Mouse (Mus musculus) heart, adult 2 months (tissue): Measurements from ENCODE around the gene Sap30l.

Source experiments
- CTCF ChIP-seq: fragments of 200-600 bp; IDR thresholded peaks from 2 replicates; pipeline ENCODE4 v1.8.1; 2022; ENCODE audit warnings: antibody characterized with exemption, mild to moderate bottlenecking, moderate library complexity
- EP300 ChIP-seq: fragments of 200-500 bp; IDR thresholded peaks from 2 replicates; pipeline ENCODE4 v1.6.1; 2011; ENCODE audit warnings: low read depth, low read length, control low read depth; ENCODE audit not compliant: insufficient read depth
- POLR2A ChIP-seq: fragments of 200-500 bp; IDR thresholded peaks from 2 replicates; pipeline ENCODE4 v1.6.1; 2011; ENCODE audit warnings: mild to moderate bottlenecking, low read depth, low read length, control low read depth; ENCODE audit not compliant: insufficient read depth

DNA sequence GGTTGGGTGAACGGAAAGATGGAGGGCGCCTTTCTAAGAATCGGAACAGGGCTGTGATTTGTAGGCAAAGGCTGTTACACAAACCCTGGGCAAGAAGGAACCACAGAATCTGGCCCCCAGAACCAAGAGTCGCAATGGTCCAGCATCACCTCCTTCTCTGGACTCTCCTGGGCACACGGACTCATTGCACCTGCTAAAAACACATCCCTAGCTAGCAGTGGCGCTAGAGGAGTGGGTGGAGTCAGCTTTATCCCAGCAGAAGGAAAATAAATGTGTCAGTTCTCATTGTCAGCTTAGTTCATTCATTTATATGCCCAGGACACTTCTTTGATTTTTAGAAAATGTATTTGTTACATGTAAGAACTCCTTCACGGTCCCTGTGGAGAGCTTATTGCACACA, 40.0 kb downstream of the Sap30l start:
- TF ChIP-seq POLR2A (no peak), CTCF (no peak), EP300 (no peak)
